Mouse (Mus musculus): ENCODE measurements around the gene Gm5741. TPM values are rescaled to one million over a fixed set of nuclear protein-coding genes. Genes with fewer than 3 reads are reported as not detected.

The Gm5741 gene
- polyA plus RNA-seq (2017; shearing (Covaris generic)) = 1 to 10 TPM; 1.3 to 1.8 TPM

DNA sequence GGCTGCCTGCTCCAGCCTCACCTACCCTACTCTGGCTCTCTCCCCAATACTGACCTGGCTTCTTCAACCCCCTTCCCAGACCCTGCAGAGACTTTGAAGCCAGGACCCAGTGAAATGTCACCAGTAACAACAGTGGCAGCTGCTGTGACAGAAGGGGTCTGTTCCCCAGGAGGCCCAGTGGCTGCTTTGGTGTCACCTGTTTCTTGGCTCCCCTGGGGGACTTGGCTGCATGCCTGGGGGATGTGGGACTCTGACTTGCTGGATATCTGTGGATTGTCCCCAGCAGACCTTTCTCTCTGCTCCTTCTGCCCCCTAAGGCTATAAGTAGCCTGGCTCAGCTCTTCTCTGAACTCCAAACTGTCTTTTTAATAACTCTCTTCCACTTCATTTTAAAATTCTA lies at the start of gene Gm5741:
Gene Gm5741 (minus strand): TSS at position 1 of the 400 bp plus-strand sequence.

DNA sequence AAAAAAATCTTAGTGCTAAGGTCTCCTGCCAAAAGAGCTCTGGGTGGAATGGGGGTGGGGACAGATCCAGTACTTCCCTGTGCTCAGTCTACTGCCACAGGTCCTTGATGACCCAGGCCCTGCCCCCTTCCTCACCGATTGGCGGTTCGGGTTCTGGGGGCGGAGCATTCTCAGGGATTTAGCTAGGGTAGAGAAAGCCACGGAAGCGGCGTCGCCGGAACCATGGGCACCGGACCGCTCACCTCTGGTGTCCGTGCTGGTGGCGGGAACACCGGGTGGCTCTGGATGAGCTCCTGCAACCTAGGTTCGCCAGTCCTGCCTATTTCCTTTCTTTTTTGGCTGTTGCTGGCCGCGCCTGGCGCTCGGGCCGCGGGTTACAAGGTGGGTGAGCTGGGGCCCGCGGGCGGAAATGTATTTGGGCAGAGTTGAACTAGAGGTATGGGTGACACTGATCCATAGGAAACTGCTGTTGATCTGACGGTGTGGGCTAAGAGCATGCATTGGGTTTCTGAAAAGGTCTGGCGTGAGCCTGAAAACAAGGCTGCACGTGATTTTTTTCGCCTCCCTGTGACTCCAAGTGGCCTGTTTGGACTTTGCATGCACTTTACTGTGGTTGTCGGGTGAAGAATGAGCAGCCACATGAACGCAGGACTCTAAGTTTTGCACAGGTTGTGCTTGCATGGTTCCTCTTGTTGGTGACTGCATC lies 15.5 kb upstream of the Gm5741 start, which contains the start of gene Man2b1:
Gene Man2b1 (plus strand): TSS at position 163 of the 706 bp plus-strand sequence.

GRCm38 (mm10) chr8:85081216-85081555 lies 13.4 kb upstream of the Gm5741 start, which contains the start of gene Wdr83:
Gene Wdr83 (minus strand): TSS chr8:85081306.

GRCm38 (mm10) chr8:85080532-85081215 lies 12.9 kb upstream of the Gm5741 start, which contains the start of gene Wdr83os:
Gene Wdr83os (plus strand): TSS chr8:85080740.

GRCm38 (mm10) chr8:85071514-85072281 lies 3.9 kb upstream of the Gm5741 start, which contains the start of gene Dhps:
Gene Dhps (plus strand): TSS chr8:85071757.

GRCm38 (mm10) chr8:85059879-85060616 lies 7.7 kb downstream of the Gm5741 start, which contains the start of gene Fbxw9:
Gene Fbxw9 (plus strand): TSS chr8:85060055.

DNA sequence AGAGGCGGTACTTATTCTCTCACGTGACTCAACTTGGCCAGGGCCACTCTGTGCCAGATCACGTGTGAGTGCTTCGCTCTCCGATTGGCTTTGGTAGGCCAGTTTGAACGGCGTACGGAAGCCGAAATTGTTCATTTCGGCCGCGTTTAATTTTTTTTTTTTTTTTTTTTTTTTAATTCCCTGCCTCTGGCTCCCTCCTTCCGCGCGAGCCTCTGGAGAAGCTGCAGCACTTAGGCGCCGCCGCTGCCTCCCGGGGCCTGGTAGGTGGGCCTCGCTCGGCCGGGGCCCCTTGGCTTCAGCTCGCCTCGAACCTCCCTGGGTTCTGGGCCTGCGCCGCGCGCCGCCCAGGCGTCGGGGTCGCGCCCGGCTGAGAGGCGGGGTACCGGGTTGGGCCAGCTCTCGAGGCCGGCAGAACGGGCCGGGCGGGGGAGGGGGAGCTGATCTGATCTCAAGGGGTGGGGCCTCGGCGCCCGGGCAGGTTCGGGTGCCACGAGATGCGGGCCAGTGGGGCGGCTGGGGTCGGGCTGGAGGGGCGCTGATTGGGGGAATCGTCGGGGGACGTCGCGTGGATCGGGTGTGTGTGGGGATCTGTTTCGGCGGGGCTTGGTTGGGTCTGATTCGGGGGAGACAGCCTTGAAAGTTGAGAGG lies 30.9 kb downstream of the Gm5741 start, which contains the start of gene Tnpo2:
Gene Tnpo2 (plus strand): TSS at position 198 of the 648 bp plus-strand sequence.

GRCm38 (mm10) chr8:85026670-85027515 lies 40.9 kb downstream of the Gm5741 start, which contains the start of gene Trir:
Gene Trir (plus strand): TSS chr8:85026823.

DNA sequence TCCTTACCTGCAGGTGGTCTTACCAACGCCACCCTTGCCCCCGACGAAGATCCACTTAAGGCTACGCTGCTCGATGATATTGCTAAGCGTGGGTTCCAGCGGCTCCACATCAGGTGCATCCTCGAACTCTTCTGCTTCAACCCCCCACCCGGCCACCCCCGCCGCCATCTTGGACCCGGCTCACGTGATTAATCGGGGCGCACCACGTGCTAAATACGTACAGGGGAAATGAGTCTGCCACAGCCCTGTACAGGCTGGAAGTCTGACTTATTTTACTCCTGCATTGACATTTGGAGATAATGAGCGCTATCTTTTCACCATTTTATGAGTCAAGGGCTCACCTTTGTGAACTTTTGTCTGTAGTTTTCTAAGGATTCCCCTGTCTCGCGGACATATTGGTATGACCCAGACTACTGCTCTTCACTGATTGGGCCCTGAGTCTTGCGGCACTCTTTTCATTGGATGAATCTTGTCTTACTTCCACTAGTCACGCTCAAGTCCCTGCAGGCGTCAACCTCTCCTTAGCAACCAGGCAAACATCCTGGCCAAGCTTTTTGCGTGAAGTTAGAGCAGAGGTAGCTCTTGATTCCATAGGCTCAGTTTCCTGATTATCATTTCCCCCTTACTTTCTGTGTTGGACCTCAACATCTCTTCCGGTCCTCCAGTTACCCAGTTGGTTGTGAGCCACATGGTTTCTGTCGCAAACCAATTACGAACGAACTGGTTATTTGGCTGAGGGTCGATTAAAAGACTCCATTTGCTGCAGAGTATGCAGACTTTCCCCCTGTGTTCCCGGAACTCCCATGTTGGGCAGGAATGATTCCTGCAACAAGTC lies 42.5 kb downstream of the Gm5741 start, which contains the start of gene Asna1:
Gene Asna1 (minus strand): TSS at position 184 of the 835 bp plus-strand sequence.

Other genes with a start within 250 kb of the Gm5741 start
- gene Dand5, start 245.2 kb downstream of the Gm5741 start, polyA plus RNA-seq (2017; shearing (Covaris generic)) = 1 to 10 TPM; 6.6 to 7.9 TPM
- gene Gadd45gip1, start 236.5 kb downstream of the Gm5741 start, polyA plus RNA-seq (2017; shearing (Covaris generic)) = 10 to 100 TPM; 27.3 to 37.8 TPM
- gene Rad23a, start 227.3 kb downstream of the Gm5741 start, polyA plus RNA-seq (2017; shearing (Covaris generic)) = 100 to 1,000 TPM; 152 to 202 TPM
- gene Calr, start 221.0 kb downstream of the Gm5741 start, polyA plus RNA-seq (2017; shearing (Covaris generic)) = 100 to 1,000 TPM; 454 to 486 TPM
- 100 to 1,000 TPM in 1 of 2 experiments, 10 to 100 TPM in 1; 87.0 to 103 TPM for gene Farsa, start 211.0 kb downstream of the Gm5741 start, polyA plus RNA-seq (2017; shearing (Covaris generic))
- 1 to 10 TPM; 3.8 to 4.9 TPM for gene Syce2, start 195.9 kb downstream of the Gm5741 start, polyA plus RNA-seq (2017; shearing (Covaris generic))
- 10 to 100 TPM; 34.2 to 47.8 TPM for gene Gcdh, start 174.1 kb downstream of the Gm5741 start, polyA plus RNA-seq (2017; shearing (Covaris generic))
- under 1 TPM in 1 of 2 experiments, not detected in 1; 0.43 TPM for gene Klf1, start 166.1 kb downstream of the Gm5741 start, polyA plus RNA-seq (2017; shearing (Covaris generic))
- gene Dnase2a, start 159.4 kb downstream of the Gm5741 start, polyA plus RNA-seq (2017; shearing (Covaris generic)) = 10 to 100 TPM; 12.8 to 18.4 TPM
- 1 to 10 TPM in 1 of 2 experiments, under 1 TPM in 1; 0.92 to 1.5 TPM for gene Mast1, start 130.6 kb downstream of the Gm5741 start, polyA plus RNA-seq (2017; shearing (Covaris generic))
- under 1 TPM; 0.06 to 0.81 TPM for gene Rtbdn, start 121.0 kb downstream of the Gm5741 start, polyA plus RNA-seq (2017; shearing (Covaris generic))
- gene Gm49661, start 98.5 kb downstream of the Gm5741 start, polyA plus RNA-seq (2017; shearing (Covaris generic)) = not detected
- 100 to 1,000 TPM; 159 to 190 TPM for gene Prdx2, start 98.4 kb downstream of the Gm5741 start, polyA plus RNA-seq (2017; shearing (Covaris generic))
- gene Rnaseh2a, start 98.2 kb downstream of the Gm5741 start, polyA plus RNA-seq (2017; shearing (Covaris generic)) = 10 to 100 TPM; 71.6 to 93.6 TPM
- gene Junb, start 89.3 kb downstream of the Gm5741 start, polyA plus RNA-seq (2017; shearing (Covaris generic)) = 100 to 1,000 TPM; 705 to 997 TPM
- gene Hook2, start 77.4 kb downstream of the Gm5741 start, polyA plus RNA-seq (2017; shearing (Covaris generic)) = 10 to 100 TPM in 1 of 2 experiments, 1 to 10 TPM in 1; 9.9 to 13.0 TPM
- not detected for gene Best2, start 53.5 kb downstream of the Gm5741 start, polyA plus RNA-seq (2017; shearing (Covaris generic))
- 10 to 100 TPM; 42.3 to 45.3 TPM for gene Asna1, start 42.7 kb downstream of the Gm5741 start, polyA plus RNA-seq (2017; shearing (Covaris generic))
- gene Trir, start 41.2 kb downstream of the Gm5741 start, polyA plus RNA-seq (2017; shearing (Covaris generic)) = 100 to 1,000 TPM; 198 to 209 TPM
- 10 to 100 TPM; 27.1 to 27.2 TPM for gene Tnpo2, start 31.1 kb downstream of the Gm5741 start, polyA plus RNA-seq (2017; shearing (Covaris generic))
- gene Fbxw9, start 7.9 kb downstream of the Gm5741 start, polyA plus RNA-seq (2017; shearing (Covaris generic)) = 1 to 10 TPM; 5.4 to 8.2 TPM
- gene Dhps, start 3.8 kb upstream of the Gm5741 start, polyA plus RNA-seq (2017; shearing (Covaris generic)) = 100 to 1,000 TPM in 1 of 2 experiments, 10 to 100 TPM in 1; 87.4 to 118 TPM
- gene Wdr83os, start 12.8 kb upstream of the Gm5741 start, polyA plus RNA-seq (2017; shearing (Covaris generic)) = 100 to 1,000 TPM; 165 to 168 TPM
- gene Wdr83, start 13.3 kb upstream of the Gm5741 start, polyA plus RNA-seq (2017; shearing (Covaris generic)) = 10 to 100 TPM; 38.6 to 45.7 TPM
- 100 to 1,000 TPM; 143 to 145 TPM for gene Man2b1, start 15.3 kb upstream of the Gm5741 start, polyA plus RNA-seq (2017; shearing (Covaris generic))
- under 1 TPM in 1 of 2 experiments, not detected in 1; 0.25 TPM for gene Zfp791, start 55.1 kb upstream of the Gm5741 start, polyA plus RNA-seq (2017; shearing (Covaris generic))
- gene Cks1brt, start 83.9 kb upstream of the Gm5741 start, polyA plus RNA-seq (2017; shearing (Covaris generic)) = 1 to 10 TPM in 1 of 2 experiments, under 1 TPM in 1; 0.10 to 2.4 TPM
- not detected for gene Olfr371, start 158.0 kb upstream of the Gm5741 start, polyA plus RNA-seq (2017; shearing (Covaris generic))
- 10 to 100 TPM; 25.7 to 26.0 TPM for gene Orc6, start 231.7 kb upstream of the Gm5741 start, polyA plus RNA-seq (2017; shearing (Covaris generic))
- gene Vps35, start 231.8 kb upstream of the Gm5741 start, polyA plus RNA-seq (2017; shearing (Covaris generic)) = 100 to 1,000 TPM in 1 of 2 experiments, 10 to 100 TPM in 1; 89.7 to 104 TPM